Mouse (Mus musculus): ENCODE measurements around the gene Btf3.

Gene Btf3

GRCm38 (mm10) chr13:98336205-98336604, 19.4 kb upstream of the Btf3 start:
- in situ Hi-C loops (cut with MboI) = no loop called here

GRCm38 (mm10) chr13:98332106-98332505, 15.3 kb upstream of the Btf3 start:
- in situ Hi-C loops (cut with MboI) = no loop called here

- in situ Hi-C loops (cut with MboI) = no loop called here
These were observed 8.2 kb upstream of the Btf3 start for GRCm38 (mm10) chr13:98325034-98325433.

GRCm38 (mm10) chr13:98317911-98318310, 1.1 kb upstream of the Btf3 start:
- in situ Hi-C loops (cut with MboI) = no loop called here

GRCm38 (mm10) chr13:98317246-98317677, 456 bp upstream of the Btf3 start:
- in situ Hi-C loops (cut with MboI) = no loop called here

GRCm38 (mm10) chr13:98316140-98316479, 696 bp downstream of the Btf3 start:
- in situ Hi-C loops (cut with MboI) = no loop called here

DNA sequence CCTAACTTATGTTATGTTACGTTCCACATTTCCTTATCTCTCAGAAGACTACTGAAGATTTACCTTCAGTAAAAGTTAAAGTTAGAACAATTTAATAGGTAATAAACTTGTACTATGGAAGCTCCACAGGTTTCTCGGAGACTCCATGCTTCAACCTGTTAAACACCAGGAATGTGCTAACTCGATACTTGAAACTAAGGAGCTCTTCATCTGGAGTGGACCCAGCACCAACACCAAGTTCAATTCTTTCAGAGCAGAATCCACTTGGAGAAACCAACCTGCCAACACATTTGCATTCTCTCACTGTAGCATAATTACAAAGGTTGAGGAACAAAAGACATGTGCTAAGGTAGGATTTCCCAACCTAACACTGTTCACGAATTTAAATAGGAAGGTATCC, 1.7 kb downstream of the Btf3 start:
- in situ Hi-C loops (cut with MboI) = no loop called here

- in situ Hi-C loops (cut with MboI) = no loop called here
These were observed 3.2 kb downstream of the Btf3 start for GRCm38 (mm10) chr13:98313631-98314030.

DNA sequence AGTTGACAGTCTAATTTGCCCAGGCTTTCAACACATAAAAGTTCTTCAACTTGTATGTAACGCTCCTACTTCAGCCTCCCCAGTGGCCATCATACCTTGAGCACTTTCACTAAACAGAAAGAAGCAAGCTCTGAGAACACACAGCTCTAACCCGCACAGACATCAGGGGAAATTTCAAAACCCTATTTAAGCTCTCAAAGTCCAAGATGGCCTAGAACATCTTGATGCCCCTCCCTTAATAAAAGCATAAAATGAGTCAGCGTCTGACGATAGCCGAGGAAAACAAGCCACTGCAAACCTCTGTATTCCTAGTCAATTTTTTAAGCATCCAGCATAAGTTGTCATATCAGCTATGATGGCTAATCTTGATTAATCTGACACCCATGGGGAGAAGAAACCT, 5.2 kb downstream of the Btf3 start:
- in situ Hi-C loops (cut with MboI) = no loop called here

GRCm38 (mm10) chr13:98308724-98309123, 8.1 kb downstream of the Btf3 start:
- in situ Hi-C loops (cut with MboI) = no loop called here

GRCm38 (mm10) chr13:98308004-98308403, 8.8 kb downstream of the Btf3 start:
- in situ Hi-C loops (cut with MboI) = no loop called here

DNA sequence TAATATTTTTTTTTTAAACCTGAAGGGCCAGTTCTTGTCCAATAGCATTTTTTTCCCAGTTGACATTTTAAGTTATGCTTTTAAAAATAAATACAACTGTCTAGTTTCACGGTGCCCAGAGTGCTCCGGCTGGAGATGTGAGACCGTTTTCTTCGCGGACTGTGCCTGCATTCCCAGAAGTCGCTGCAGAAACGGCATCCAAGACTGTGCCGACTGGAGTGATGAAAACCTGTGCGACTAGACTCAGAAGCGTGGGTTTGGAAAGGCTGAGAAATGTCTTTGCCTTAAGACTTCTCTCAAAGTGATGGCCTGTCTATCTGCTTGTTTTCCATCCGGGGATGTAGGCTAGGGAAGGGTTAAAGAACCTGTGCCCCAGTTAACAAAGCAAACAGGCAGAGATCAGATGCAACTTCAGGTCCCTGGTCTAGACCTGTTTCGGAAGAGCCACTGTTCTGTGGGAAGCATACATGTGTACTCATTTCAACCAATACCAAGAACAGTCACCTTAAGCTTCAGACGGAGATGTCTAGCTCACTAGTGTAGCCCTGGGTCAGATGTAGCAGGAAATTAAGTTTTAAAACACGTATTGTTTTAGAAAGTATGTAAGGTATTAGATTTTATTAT, 9.8 kb downstream of the Btf3 start:
- in situ Hi-C loops (cut with MboI) = no loop called here

- in situ Hi-C loops (cut with MboI) = no loop called here
These were observed 10.4 kb downstream of the Btf3 start for GRCm38 (mm10) chr13:98306393-98306792.

GRCm38 (mm10) chr13:98305257-98305656, 11.5 kb downstream of the Btf3 start:
- in situ Hi-C loops (cut with MboI) = no loop called here

DNA sequence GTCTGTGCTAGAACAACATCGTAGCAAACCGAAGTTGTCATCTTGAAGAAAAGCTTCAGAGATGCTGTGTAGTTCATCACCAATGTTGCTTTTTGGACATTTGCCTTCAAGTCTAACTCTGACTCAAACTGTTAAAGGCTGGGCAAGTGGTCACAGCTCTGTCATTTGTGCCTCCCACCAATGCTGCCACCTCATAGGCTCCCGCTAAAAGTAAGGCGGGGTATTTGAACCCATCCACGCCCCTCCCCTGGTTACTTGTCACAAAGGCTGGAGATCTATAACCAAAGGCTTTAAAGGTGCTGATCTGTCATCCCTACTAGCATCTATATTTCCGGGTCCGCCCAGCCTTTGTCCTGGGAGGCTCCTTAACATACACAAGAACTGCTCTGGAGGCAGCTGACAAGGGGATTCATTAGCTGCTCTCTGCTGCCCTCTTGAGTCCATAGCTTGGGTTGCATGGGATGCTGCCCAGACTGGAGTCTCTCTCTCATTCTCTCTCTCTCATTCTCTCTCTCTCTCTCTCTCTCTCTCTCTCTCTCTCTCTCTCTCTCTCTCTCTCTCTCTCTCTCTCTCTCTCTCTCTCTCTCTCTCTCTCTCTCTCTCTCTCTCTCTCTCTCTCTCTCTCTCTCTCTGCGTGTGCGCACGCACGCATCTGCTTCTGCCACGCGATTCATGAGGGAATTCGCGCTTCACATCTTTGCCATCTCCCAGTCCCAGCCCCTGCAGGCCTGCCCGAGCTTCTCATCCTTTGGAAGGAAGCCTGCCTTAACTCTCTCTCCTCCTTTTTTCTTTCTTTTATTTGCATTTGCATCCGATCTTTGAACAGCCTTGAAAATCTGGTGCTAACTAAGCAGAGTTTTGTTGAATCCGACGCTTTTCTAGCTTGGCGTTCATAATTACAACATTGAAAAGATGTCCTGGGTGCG, 17.7 kb downstream of the Btf3 start:
- in situ Hi-C loops (cut with MboI) = no loop called here

DNA sequence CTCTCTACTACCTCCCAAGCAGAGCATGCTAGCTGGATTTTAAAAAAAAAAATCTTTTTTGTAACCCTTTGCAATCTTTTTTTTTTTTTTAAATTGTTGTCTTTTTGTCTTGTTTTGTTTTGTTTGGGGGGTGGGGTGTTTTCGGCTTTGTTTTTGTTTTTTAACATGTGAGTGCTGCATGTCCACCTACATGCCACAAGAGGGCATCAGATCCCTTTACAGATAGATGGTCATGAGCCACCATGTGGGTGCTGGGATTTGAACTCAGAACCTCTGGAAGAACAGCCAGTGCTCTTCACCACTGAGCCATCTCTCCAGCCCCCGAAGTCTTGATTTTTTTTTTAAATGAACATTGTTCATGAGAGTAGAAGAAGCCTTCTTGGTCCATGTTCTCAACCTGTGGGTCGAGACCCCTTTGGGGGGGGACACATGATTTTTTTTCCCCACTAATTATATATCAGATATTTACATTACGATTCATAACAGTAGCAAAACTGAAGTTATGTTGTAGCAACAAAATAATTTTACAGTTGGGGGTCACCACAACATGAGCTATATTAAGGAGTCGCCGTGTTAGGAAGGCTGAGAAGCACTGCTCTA, 18.8 kb downstream of the Btf3 start:
- in situ Hi-C loops (cut with MboI) = no loop called here

DNA sequence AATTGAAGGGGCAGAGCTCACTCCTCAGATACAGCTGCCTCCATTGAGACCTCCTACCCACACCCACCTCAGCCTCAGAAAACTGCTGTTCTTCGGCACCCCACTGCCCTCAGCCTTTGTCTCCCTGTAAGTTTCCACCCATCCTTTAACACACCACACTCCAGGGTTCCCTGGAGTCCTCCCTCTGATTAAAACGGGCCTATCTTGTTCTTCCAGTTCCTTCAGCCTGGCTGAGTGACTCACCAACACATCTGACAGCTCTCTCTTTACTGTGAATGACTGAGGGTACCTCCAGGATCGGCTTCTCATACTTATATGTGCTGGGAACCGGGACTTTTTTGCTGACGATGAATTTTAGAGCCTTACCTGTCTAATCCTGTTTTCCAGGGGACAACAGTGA, 20.7 kb downstream of the Btf3 start:
- in situ Hi-C loops (cut with MboI) = no loop called here

GRCm38 (mm10) chr13:98291712-98292111, 25.1 kb downstream of the Btf3 start:
- in situ Hi-C loops (cut with MboI) = no loop called here

GRCm38 (mm10) chr13:98290719-98291118, 26.1 kb downstream of the Btf3 start:
- in situ Hi-C loops (cut with MboI) = no loop called here

DNA sequence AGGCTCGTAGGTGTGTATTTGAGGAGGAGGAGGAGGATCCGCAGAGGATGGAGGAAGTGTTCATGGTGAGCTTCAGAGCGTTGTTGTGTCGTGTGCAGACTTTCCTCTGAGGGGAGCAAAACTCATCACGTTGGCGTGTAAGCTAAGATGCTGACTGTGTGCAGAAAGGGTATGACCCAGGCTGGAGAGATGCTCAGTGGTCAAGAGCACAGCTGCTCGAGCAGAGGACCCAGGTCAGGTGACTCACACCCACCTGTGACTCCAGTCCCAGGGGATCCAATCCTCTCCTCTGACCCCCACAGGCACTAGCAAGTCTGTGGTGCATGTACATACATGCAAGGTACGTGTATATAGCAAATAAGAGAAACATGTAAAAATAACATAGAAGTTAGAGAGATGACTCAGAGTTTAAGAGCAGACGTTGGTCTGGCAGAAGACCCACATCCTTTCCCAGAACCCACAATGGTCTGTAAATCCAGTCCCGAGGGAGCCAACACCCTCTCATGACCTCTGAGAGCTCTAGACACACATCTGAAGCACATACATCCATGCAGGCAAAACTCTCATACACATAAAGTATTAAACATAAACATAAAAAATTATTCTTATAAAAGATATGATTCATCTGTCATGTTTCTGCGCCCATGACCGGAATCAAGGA, 35.7 kb downstream of the Btf3 start:
- in situ Hi-C loops (cut with MboI) = no loop called here

- in situ Hi-C loops (cut with MboI) = no loop called here
These were observed 37.1 kb downstream of the Btf3 start, which contains the start of gene Gm21976 for GRCm38 (mm10) chr13:98279686-98280085. TSS of gene Gm21976 (plus strand) at chr13:98279887.

DNA sequence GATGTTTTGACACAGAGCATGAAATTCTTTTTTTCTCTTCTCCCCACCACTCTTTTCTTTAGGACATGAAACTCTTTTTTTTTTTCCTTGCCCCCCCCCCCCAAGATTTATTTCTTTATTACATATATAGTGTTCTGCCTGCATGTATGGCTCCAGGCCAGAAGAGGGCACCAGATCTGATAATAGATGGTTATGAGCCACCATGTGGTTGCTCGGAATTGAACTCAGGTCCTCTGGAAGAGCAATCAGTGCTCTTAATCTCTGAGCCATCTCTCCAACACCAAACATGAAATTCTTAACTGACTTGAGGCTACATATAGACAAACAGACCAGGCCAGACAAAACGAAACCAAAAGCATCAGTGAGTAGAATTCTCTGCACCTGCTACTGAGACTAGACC, 39.3 kb downstream of the Btf3 start:
- in situ Hi-C loops (cut with MboI) = no loop called here
